Mouse (Mus musculus): ENCODE data around the gene Olfr70. TPM values are rescaled to one million over a fixed set of nuclear protein-coding genes. Genes with fewer than 3 reads are reported as not detected.
A peak's percentile ranks its signal among the peaks of the same experiment; 100 is the strongest.

Gene Olfr70
- polyA plus RNA-seq, 1 experiment: not detected

GRCm38 (mm10) chr4:43713652-43714219 is 13.1 kb upstream of the Olfr70 start:
- 28% methylated on average over 7 of the region's 7 CpGs for WGBS
- no peaks in the 10 kb centered on the region for H3K27me3 ChIP-seq (ENCODE audit: control insufficient read depth, insufficient read depth, low read length)
- H3K4me1 ChIP-seq (ENCODE audit: control insufficient read depth, insufficient read depth, insufficient read length, low read length): no peaks in the 10 kb centered on the region
- H3K36me3 ChIP-seq (ENCODE audit: control insufficient read depth, insufficient read depth, low read length): no peaks in the 10 kb centered on the region
- TF ChIP-seq CTCF (IDR thresholded peaks at IDR 0.05; ENCODE audit: extremely low read depth, insufficient read length, insufficient replicate concordance, low read depth, low read length) (no peak), POLR2A (IDR thresholded peaks at IDR 0.05; ENCODE audit: low read depth, low read length) (no peak)
- H3K27ac ChIP-seq (ENCODE audit: insufficient read depth, low read depth, low read length): no peak overlapping the region
- H3K4me3 ChIP-seq (ENCODE audit: low read depth, low read length): no peak overlapping the region

- no peaks in the 10 kb centered on the region for H3K36me3 ChIP-seq (ENCODE audit: control insufficient read depth, insufficient read depth, low read length)
- 0% methylated on average over 2 of the region's 2 CpGs for WGBS
- H3K27ac ChIP-seq (ENCODE audit: insufficient read depth, low read depth, low read length): no peak overlapping the region
- H3K4me1 ChIP-seq (ENCODE audit: control insufficient read depth, insufficient read depth, insufficient read length, low read length): no peaks in the 10 kb centered on the region
- H3K4me3 ChIP-seq (ENCODE audit: low read depth, low read length): no peak overlapping the region
- no peaks in the 10 kb centered on the region for H3K27me3 ChIP-seq (ENCODE audit: control insufficient read depth, insufficient read depth, low read length)
- TF ChIP-seq CTCF (IDR thresholded peaks at IDR 0.05; ENCODE audit: extremely low read depth, insufficient read length, insufficient replicate concordance, low read depth, low read length) (peak; percentile 96; the same call in 1 of the 2 replicates), POLR2A (IDR thresholded peaks at IDR 0.05; ENCODE audit: low read depth, low read length) (no peak)
Measured at GRCm38 (mm10) chr4:43711821-43712220, 11.2 kb upstream of the Olfr70 start.

GRCm38 (mm10) chr4:43709869-43710268 is 9.3 kb upstream of the Olfr70 start, which contains the start of gene Olfr71:
TSS of gene Olfr71 (minus strand) at chr4:43710255.
- Histone ChIP-seq H3K4me3 (ENCODE audit: low read depth, low read length) (no peak within 1 kb of the TSS), H3K36me3 (ENCODE audit: control insufficient read depth, insufficient read depth, low read length) (no peaks in the 10 kb centered on the region), H3K27ac (ENCODE audit: insufficient read depth, low read depth, low read length) (no peak within 1 kb of the TSS), H3K4me1 (ENCODE audit: control insufficient read depth, insufficient read depth, insufficient read length, low read length) (no peaks in the 10 kb centered on the region), H3K27me3 (ENCODE audit: control insufficient read depth, insufficient read depth, low read length) (no peaks in the 10 kb centered on the region)
- TF ChIP-seq POLR2A (IDR thresholded peaks at IDR 0.05; ENCODE audit: low read depth, low read length) (no peak), CTCF (IDR thresholded peaks at IDR 0.05; ENCODE audit: extremely low read depth, insufficient read length, insufficient replicate concordance, low read depth, low read length) (no peak)
- WGBS: 31% methylated on average over 6 of the region's 6 CpGs

- TF ChIP-seq CTCF (IDR thresholded peaks at IDR 0.05; ENCODE audit: extremely low read depth, insufficient read length, insufficient replicate concordance, low read depth, low read length): no peak
- no peak for TF ChIP-seq POLR2A (IDR thresholded peaks at IDR 0.05; ENCODE audit: low read depth, low read length)
- Histone ChIP-seq H3K27me3 (ENCODE audit: control insufficient read depth, insufficient read depth, low read length) (no peaks in the 10 kb centered on the region), H3K27ac (ENCODE audit: insufficient read depth, low read depth, low read length) (no peak overlapping the region), H3K4me1 (ENCODE audit: control insufficient read depth, insufficient read depth, insufficient read length, low read length) (no peaks in the 10 kb centered on the region), H3K4me3 (ENCODE audit: low read depth, low read length) (no peak overlapping the region), H3K36me3 (ENCODE audit: control insufficient read depth, insufficient read depth, low read length) (no peaks in the 10 kb centered on the region)
- WGBS: 70% methylated on average over 13 of the region's 13 CpGs
Measured at GRCm38 (mm10) chr4:43705991-43706390, 5.4 kb upstream of the Olfr70 start.

- WGBS: 70% methylated on average over 8 of the region's 8 CpGs
- H3K4me1 ChIP-seq (ENCODE audit: control insufficient read depth, insufficient read depth, insufficient read length, low read length): no peaks in the 10 kb centered on the region
- no peaks in the 10 kb centered on the region for H3K27me3 ChIP-seq (ENCODE audit: control insufficient read depth, insufficient read depth, low read length)
- TF ChIP-seq POLR2A (IDR thresholded peaks at IDR 0.05; ENCODE audit: low read depth, low read length) (no peak), CTCF (IDR thresholded peaks at IDR 0.05; ENCODE audit: extremely low read depth, insufficient read length, insufficient replicate concordance, low read depth, low read length) (no peak)
- no peaks in the 10 kb centered on the region for H3K36me3 ChIP-seq (ENCODE audit: control insufficient read depth, insufficient read depth, low read length)
- no peak overlapping the region for H3K27ac ChIP-seq (ENCODE audit: insufficient read depth, low read depth, low read length)
- H3K4me3 ChIP-seq (ENCODE audit: low read depth, low read length): no peak overlapping the region
Measured at GRCm38 (mm10) chr4:43703851-43704250, 3.2 kb upstream of the Olfr70 start.

- H3K36me3 ChIP-seq (ENCODE audit: control insufficient read depth, insufficient read depth, low read length): no peaks in the 10 kb centered on the region
- no peaks in the 10 kb centered on the region for H3K27me3 ChIP-seq (ENCODE audit: control insufficient read depth, insufficient read depth, low read length)
- WGBS: 73% methylated on average over 6 of the region's 6 CpGs
- H3K4me3 ChIP-seq (ENCODE audit: low read depth, low read length): no peak overlapping the region
- H3K4me1 ChIP-seq (ENCODE audit: control insufficient read depth, insufficient read depth, insufficient read length, low read length): no peaks in the 10 kb centered on the region
- TF ChIP-seq CTCF (IDR thresholded peaks at IDR 0.05; ENCODE audit: extremely low read depth, insufficient read length, insufficient replicate concordance, low read depth, low read length) (peak; percentile 30; the same call in 1 of the 2 replicates), POLR2A (IDR thresholded peaks at IDR 0.05; ENCODE audit: low read depth, low read length) (no peak)
- H3K27ac ChIP-seq (ENCODE audit: insufficient read depth, low read depth, low read length): no peak overlapping the region
Measured at GRCm38 (mm10) chr4:43703439-43703838, 2.8 kb upstream of the Olfr70 start.

GRCm38 (mm10) chr4:43696561-43696960 is 4.0 kb downstream of the Olfr70 start:
- Histone ChIP-seq H3K4me3 (ENCODE audit: low read depth, low read length) (no peak overlapping the region), H3K4me1 (ENCODE audit: control insufficient read depth, insufficient read depth, insufficient read length, low read length) (peaks cover 5% of the 10 kb centered on the region), H3K27me3 (ENCODE audit: control insufficient read depth, insufficient read depth, low read length) (no peaks in the 10 kb centered on the region), H3K36me3 (ENCODE audit: control insufficient read depth, insufficient read depth, low read length) (no peaks in the 10 kb centered on the region), H3K27ac (ENCODE audit: insufficient read depth, low read depth, low read length) (no peak overlapping the region)
- TF ChIP-seq POLR2A (IDR thresholded peaks at IDR 0.05; ENCODE audit: low read depth, low read length) (no peak), CTCF (IDR thresholded peaks at IDR 0.05; ENCODE audit: extremely low read depth, insufficient read length, insufficient replicate concordance, low read depth, low read length) (no peak)
- 93% methylated on average over 13 of the region's 13 CpGs for WGBS

Measured in small intestine, adult 2 months (tissue).